Mouse (Mus musculus): ENCODE measurements around the gene Slc7a8.

- TF ChIP-seq GATA1 (IDR thresholded peaks at IDR 0.05; ENCODE audit: borderline replicate concordance, low read length) (no peak), CTCF (IDR thresholded peaks at IDR 0.05; ENCODE audit: low read depth, low read length) (peak; percentile 87)
Observed at GRCm38 (mm10) chr14:54785898-54786297, 4.2 kb upstream of the Slc7a8 start.

Data from G1E (cell line).